Mouse (Mus musculus) gastrocnemius, adult 2 months (tissue): ENCODE measurements around the gene Dnajc15. TPM values are rescaled to one million over a fixed set of nuclear protein-coding genes. Genes with fewer than 3 reads are reported as not detected.
"Not testable (repeated sequence)": the region's sequence is repeated elsewhere in the genome, so short reads cannot be mapped to it uniquely, and the experiment has no call there.

Experiments
- DNase-seq: peaks from one replicate; pipeline ENCODE4 v3.0.0; 2022
- H3K27ac ChIP-seq: fragments of 200-600 bp; 2 replicates; pipeline ENCODE4 v1.8.1; 2022; ENCODE audit warnings: mild to moderate bottlenecking
- H3K4me3 ChIP-seq: fragments of 200-600 bp; 2 replicates; pipeline ENCODE4 v1.8.1; 2022; ENCODE audit warnings: mild to moderate bottlenecking, moderate library complexity
- CTCF ChIP-seq: fragments of 200-600 bp; IDR thresholded peaks from 2 replicates; pipeline ENCODE4 v1.8.1; 2022; ENCODE audit warnings: antibody characterized with exemption, mild to moderate bottlenecking, moderate library complexity
- intact Hi-C: fragments of 180-260 bp; cut with DNase I; formaldehyde crosslinking; loops from one replicate; pipeline ENCODE4 v1.15.1; 2025
- total RNA-seq, 2 experiments: library from RNA; stranded (reverse); gene quantifications; 2 replicates each; pipeline ENCODE4 v1.2.3; 2021

The Dnajc15 gene
- total RNA-seq, 2 experiments from 2014 or later: 123 to 152 TPM

DNA sequence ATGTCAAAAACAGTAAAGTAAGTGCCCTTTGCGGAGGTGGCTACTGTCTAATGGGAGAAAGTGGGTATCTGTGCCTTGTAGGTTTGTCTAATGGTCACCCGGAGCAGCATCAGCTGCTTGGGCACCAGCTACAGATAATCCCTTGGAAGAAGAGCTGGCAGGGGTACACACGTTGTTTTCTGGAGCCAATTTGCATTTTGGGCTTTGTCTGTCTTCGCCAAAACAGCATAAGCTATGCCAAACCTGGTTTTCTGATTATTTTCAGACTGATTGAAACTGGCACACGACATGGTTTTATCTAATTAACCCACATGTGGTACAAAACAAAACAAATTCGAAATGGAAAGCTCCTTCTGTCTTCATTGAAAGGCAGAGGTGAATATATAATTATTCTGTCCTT lies 7.7 kb upstream of the Dnajc15 start:
- intact Hi-C loops: no loop called here
- TF ChIP-seq CTCF: no peak
- H3K27ac ChIP-seq: no peak overlapping the region
- no peak overlapping the region for H3K4me3 ChIP-seq
- no peak for DNase-seq

DNA sequence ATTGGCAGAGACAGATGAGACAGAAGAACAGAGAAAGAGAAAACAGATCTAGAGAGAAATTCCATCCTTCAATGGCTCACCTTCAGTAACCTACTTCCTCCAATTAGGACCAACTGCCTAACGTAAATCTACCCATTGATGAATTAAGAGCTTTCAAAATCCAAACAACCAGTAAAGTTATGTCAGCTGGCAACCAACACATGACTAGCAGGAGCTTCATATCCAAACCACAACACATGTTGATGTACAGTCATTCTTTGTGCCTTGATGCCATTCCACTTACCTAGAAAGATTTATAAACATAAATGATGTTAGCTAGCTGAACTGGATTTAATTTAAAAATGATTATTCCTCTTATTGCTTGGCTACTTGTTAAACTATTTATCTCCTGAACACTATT lies 7.1 kb upstream of the Dnajc15 start:
- Histone ChIP-seq H3K27ac (no peak overlapping the region), H3K4me3 (no peak overlapping the region)
- intact Hi-C loops: no loop called here
- no peak for TF ChIP-seq CTCF
- DNase-seq: no peak

DNA sequence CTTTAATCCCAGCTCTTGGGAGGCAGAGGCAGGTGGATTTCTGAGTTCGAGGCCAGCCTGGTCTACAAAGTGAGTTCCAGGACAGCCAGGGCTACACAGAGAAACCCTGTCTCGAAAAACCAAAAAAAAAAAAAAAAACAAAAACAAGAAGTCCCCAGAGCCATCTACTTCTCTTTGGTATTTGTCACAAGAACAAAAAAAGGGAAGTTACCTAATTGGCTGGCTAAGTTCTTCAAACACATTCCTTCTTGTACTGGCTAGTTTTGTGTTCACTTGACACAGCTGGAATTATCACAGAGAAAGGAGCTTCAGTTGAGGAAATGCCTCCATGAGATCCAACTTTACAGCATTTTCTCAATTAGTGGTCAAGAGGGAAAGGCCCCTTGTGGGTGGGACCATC lies 3.0 kb upstream of the Dnajc15 start:
- H3K4me3 ChIP-seq, H3K27ac ChIP-seq, DNase-seq, intact Hi-C loops: not testable (repeated sequence)

DNA sequence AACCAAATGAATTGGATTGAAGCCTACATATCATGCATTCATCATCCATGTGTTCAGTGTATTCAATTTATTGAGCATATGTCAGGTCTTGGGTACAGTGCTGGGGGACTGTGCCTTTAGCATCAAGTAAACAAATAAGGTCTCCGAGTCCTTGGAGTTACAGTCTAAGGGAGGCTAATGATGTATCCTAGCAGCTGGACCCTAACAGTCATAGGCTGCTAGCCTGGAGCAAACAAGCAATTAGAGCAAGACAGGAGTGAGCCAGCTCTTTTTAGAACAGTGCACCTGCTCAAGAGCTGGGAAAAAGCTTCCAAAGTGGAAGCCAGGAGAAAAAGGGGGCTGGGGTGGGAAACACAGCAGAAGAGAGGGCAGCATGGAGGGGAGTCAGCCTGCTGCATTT lies 1.3 kb upstream of the Dnajc15 start:
- TF ChIP-seq CTCF: no peak
- H3K27ac ChIP-seq: no peak overlapping the region
- intact Hi-C loops: no loop called here
- H3K4me3 ChIP-seq: no peak overlapping the region
- DNase-seq: no peak

DNA sequence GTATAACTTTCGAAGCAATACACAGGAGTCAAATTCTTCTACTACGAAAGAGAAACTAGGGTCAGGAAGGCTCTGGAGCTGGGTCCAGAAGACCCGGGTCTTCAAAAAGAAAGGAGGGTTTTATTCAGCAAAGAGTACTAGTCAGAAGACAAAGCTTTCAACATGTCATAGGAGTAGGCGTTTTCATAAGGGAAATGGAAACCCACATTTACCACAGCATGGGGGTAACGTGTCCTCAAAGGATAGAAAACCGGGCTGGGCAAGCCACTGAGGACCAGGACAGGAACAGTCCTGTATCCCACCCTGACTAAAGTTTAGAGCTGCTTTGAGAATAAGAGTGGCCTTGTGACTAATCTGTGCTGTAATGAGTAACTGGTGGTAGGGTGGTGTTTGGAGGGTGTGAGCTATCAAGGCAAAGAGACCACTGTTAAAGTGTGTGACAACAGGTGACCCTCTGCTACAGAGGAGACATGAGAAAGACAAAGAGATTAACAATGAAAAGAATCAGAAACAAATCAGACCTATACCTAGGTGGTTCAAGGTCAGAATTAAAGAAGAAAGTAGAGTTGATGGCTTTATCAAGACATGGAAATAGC lies 3.4 kb downstream of the Dnajc15 start:
- TF ChIP-seq CTCF: no peak
- intact Hi-C loops: no loop called here
- DNase-seq: no peak
- Histone ChIP-seq H3K27ac (no peak overlapping the region), H3K4me3 (no peak overlapping the region)

DNA sequence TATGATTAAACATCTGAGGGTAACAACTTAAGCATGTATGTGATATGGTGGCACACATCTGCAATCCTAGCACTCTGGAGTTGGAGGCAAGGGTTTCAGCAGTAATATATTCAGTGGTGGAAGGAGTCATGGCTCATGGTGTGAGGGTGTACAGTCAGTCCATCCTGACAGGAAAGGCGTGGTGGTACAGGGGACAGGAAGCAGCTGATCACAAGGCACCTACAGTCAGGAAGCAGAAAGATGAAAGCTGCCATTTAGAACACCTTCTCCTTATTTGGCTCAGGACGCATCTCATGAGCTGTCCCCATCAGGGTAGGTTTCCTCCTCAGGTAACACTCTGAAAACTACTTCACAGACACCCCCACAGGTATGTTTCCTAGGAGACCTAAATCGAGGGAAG lies 4.0 kb downstream of the Dnajc15 start:
- Histone ChIP-seq H3K27ac (no peak overlapping the region), H3K4me3 (no peak overlapping the region)
- intact Hi-C loops: no loop called here
- no peak for DNase-seq
- no peak for TF ChIP-seq CTCF

DNA sequence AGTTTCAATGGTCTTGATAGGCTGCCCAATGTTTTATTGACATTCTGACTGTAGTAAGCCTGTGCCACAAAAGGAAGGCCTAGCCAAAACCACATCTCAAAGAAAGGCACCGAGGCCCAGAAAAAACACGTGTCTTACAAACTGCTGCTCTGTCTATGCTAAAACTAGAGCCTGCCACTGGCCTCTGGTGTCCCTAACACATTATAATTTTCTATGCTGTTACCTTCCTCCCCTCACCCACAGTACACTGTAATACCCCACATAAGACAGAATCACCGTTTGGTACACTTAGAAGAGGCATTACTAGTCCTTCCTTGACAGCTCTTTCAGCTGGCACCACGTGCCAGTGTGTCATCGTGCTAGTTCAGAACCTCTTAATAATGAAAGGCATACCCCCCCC lies 7.3 kb downstream of the Dnajc15 start:
- H3K4me3 ChIP-seq: no peak overlapping the region
- intact Hi-C loops: no loop called here
- no peak overlapping the region for H3K27ac ChIP-seq
- DNase-seq: no peak
- TF ChIP-seq CTCF: no peak

DNA sequence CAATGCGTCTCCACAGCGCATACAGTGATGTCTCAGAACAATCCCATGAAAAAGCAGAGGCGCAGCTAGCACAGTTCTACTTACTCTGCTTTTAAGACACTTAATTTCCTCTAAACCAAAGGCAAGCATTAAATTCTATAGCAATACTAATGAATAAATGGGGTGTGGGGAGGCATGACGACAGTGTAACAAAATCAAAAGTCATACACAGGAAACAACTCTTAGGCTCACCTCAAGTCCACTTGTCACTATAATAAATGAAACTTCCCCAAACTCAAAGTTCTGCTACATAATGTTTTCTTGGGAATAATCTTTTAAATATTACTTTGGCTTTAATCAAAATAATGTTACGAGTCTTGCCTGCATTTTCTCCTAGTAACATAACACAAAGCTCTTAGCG lies 10.4 kb downstream of the Dnajc15 start:
- TF ChIP-seq CTCF: no peak
- intact Hi-C loops: no loop called here
- no peak for DNase-seq
- Histone ChIP-seq H3K4me3 (no peak overlapping the region), H3K27ac (no peak overlapping the region)

DNA sequence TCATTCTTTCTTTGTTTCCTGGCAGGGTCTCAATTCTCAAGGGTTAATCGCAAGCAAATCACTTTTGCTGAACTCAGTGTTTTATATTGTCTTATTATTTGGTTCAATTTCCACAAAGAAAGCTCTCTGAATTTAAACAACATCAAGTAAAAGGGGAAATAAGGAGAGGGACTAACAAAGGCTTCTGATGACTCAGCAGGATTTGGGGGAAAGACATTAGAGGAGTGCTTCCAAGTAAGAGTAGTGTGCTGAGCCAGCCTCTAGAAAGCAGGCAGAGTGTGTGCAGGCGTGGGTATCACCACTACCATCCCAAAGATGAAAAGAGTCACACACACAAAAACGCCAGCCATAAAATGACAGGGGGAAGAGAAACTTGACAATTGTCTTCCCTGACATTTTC lies 10.9 kb downstream of the Dnajc15 start:
- DNase-seq: no peak
- H3K4me3 ChIP-seq: no peak overlapping the region
- no peak for TF ChIP-seq CTCF
- intact Hi-C loops: no loop called here
- no peak overlapping the region for H3K27ac ChIP-seq

DNA sequence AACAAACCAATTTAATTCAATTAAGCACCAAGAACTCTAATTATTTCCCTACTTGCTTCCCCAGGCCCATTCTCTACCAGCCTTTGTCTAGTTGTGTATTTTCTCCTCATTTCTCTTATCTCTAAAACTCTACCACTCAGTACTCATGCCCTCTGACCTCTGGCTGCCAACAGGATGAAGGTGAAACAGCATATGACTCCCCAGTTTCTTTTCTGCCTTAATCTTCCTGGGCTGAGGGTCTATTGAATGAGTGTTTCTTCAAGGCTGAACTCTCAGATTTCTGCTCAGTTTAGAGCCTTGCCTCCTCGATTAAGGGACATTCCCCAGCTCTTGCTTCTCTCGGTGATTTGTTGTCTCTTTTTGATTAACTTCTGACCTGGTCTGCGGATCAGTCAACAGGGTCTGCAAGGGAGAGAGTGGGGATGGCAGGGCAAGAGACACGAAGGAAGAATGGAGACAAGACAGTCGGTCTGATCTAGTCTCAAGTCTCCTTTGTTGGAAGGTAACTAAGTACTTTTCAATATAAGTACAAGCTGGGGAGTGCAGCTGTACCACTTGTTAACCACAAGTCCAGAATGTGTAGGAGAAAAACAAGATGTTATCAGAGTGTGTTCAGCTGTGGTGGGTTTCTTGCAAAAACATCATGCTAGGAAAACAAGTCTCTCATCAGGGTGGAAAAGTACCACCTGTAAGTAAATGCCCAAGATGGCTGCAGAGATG lies 13.9 kb downstream of the Dnajc15 start:
- no peak for DNase-seq
- TF ChIP-seq CTCF: no peak
- intact Hi-C loops: no loop called here
- Histone ChIP-seq H3K27ac (no peak overlapping the region), H3K4me3 (no peak overlapping the region)

DNA sequence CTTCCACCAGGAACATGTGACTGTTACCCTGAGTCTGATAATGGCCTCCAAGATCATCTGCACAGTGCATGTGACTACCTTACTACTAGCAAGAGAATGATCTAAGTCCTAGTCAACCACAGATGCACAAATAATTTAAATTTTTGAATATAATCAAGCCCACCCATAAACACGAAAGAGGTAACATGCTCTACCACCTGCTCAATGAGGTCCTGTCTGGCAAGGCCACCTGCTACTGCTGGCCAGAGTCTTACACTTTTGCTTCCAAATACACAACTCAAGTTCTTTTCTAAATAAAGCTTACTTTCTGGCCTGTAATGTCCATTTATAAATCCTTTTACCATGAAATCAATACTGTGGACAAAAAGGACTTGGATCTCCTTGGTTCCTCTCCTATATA lies 15.0 kb downstream of the Dnajc15 start:
- TF ChIP-seq CTCF: no peak
- Histone ChIP-seq H3K27ac (no peak overlapping the region), H3K4me3 (no peak overlapping the region)
- DNase-seq: no peak
- intact Hi-C loops: no loop called here

DNA sequence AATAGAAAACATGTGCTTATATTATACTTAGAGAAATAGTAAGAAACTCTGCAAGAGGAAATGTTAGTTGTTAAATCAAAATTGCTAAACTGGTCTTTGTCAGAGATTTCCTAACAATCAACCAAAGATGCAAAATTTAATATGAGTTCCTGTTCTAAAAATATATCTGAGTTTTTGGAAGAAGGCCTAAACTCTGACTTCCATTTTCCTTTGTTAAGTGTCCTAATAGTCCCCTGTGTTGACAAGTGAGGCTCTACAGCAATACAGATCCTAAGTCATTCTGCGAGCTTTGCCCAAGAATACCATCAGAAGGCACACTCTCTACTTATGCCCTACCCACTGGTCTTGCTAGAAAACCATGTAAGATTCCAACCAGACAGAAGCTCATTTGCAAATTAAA lies 21.0 kb downstream of the Dnajc15 start:
- intact Hi-C loops: no loop called here
- no peak for TF ChIP-seq CTCF
- Histone ChIP-seq H3K27ac (no peak overlapping the region), H3K4me3 (no peak overlapping the region)
- no peak for DNase-seq

DNA sequence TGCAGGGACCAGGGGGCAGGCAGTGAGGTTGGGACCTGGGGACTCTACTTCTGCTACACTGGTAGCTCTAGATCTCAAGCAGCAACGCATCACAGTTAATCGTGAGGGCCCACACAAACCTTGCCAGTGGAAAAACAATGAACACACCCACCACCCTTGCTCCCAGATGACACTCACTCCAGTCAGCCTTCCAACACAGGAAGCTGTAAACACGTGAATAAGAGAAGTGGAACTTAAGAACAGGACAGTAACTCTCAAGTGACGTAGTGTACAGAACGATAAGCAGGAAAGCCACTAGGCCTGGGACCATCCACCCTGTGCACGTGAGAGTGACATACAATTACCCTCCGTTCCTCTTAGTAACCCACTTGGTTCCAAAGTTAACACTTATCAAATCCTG lies 25.1 kb downstream of the Dnajc15 start:
- Histone ChIP-seq H3K27ac (peak overlapping the region; percentile 24; the same call in 1 of the 2 replicates), H3K4me3 (no peak overlapping the region)
- intact Hi-C loops: no loop called here
- DNase-seq: no peak
- no peak for TF ChIP-seq CTCF

DNA sequence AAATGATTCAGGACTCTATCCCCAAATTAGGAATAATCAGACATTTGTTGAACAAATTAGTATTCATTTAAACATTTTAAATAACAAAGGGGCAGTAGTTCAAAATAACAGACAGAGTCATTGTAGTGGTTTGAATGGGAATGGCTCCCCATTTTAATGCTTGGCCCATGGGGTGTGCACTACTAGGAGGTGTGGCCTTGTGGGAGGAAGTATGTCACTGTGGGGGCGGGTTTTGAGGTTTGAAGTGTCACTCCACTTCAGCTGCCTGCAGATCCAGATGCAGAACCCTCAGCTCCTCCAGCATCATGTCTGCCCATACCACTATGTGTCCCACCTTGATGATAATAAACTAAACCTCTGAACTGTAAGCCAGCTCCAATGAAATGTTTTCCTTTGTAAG lies 26.6 kb downstream of the Dnajc15 start:
- Histone ChIP-seq H3K27ac (no peak overlapping the region), H3K4me3 (no peak overlapping the region)
- intact Hi-C loops: no loop called here
- no peak for DNase-seq
- TF ChIP-seq CTCF: no peak
